Mouse (Mus musculus) forebrain, embryonic 15.5 days (tissue): Measurements from ENCODE around the gene Dnajc1. TPM values are rescaled to one million over a fixed set of nuclear protein-coding genes. Genes with fewer than 3 reads are reported as not detected.

Source experiments
- ATAC-seq: fragments of 200-750 bp; cut with Nextera tagmentation; replicated peaks from 2 replicates; pipeline ENCODE4 v1.8.0; 2017; ENCODE audit warnings: mild to moderate bottlenecking, moderate TSS enrichment, moderate library complexity
- H3K27ac ChIP-seq: fragments of 300-500 bp; sonication (generic); replicated peaks from 2 replicates; pipeline ENCODE4 v1.5.1; 2015; ENCODE audit warnings: mild to moderate bottlenecking, inconsistent platforms
- H3K27me3 ChIP-seq: fragments of 300-500 bp; sonication (generic); 2 replicates; pipeline ENCODE4 v1.6.1; 2015; ENCODE audit warnings: inconsistent platforms
- H3K36me3 ChIP-seq: fragments of 300-500 bp; sonication (generic); 2 replicates; pipeline ENCODE4 v1.6.1; 2015; ENCODE audit warnings: mild to moderate bottlenecking, inconsistent platforms
- H3K4me1 ChIP-seq: fragments of 300-500 bp; sonication (generic); 2 replicates; pipeline ENCODE4 v1.6.1; 2015; ENCODE audit warnings: inconsistent platforms
- H3K4me2 ChIP-seq: fragments of 300-500 bp; sonication (generic); replicated peaks from 2 replicates; pipeline ENCODE4 v1.6.1; 2015; ENCODE audit warnings: mild to moderate bottlenecking, inconsistent platforms
- H3K4me3 ChIP-seq: fragments of 300-500 bp; sonication (generic); 2 replicates; pipeline ENCODE4 v1.5.1; 2015; ENCODE audit warnings: mild to moderate bottlenecking, inconsistent platforms
- H3K9ac ChIP-seq: fragments of 300-500 bp; sonication (generic); replicated peaks from 2 replicates; pipeline ENCODE4 v1.6.1; 2015; ENCODE audit warnings: mild to moderate bottlenecking, inconsistent platforms
- H3K9me3 ChIP-seq: fragments of 300-500 bp; sonication (generic); 2 replicates; pipeline ENCODE4 v1.6.1; 2016; ENCODE audit warnings: inconsistent platforms
- WGBS: fragments of 180-500 bp; shearing (Covaris S2); methylation state at CpG from one replicate; pipeline ENCODE4 v1.1.7; 2015; ENCODE audit warnings: mixed read lengths; 5-methylcytosine and 5-hydroxymethylcytosine counted together
- polyA plus RNA-seq: library from polyadenylated mRNA; unstranded; fragments of >200 nt; fragmentation: Nextera tagmentation; extraction: Ambion mirVana; gene quantifications from 2 replicates; pipeline ENCODE4 v1.2.1, GENCODE M21; 2015

Dnajc1 gene
- polyA plus RNA-seq, 1 experiment from 2014 or later: 28.2 TPM

- WGBS: 97% methylated on average over 5 of the region's 5 CpGs
- Histone ChIP-seq H3K9me3 (no peaks in the 10 kb centered on the region), H3K27me3 (no peaks in the 10 kb centered on the region), H3K9ac (no peak overlapping the region), H3K4me2 (no peak overlapping the region), H3K27ac (no peak overlapping the region), H3K4me1 (no peaks in the 10 kb centered on the region), H3K36me3 (peaks cover 25% of the 10 kb centered on the region), H3K4me3 (no peak overlapping the region)
- no peak for ATAC-seq
Observed at GRCm38 (mm10) chr2:18180323-18180722, 212.3 kb downstream of the Dnajc1 start.

DNA sequence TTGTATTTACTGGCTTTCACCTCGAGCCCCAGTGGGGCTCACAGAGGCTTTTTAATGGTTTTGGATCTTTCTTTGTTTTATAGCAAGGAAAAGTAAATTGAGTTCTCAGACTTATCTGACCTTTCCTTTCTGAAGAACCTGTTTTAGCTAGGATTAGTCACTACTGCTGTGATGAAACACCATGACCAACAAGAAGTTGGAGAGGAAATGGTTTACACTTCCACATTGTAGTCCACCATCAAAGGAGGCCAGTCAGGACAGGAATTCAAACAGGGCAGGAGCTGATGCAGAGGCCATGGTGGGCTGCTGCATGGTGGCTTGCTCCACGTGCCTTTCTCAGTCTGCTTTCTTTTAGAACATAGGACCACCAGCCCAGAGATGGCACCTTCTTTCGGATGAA lies 216.4 kb downstream of the Dnajc1 start:
- no peak overlapping the region for H3K27ac ChIP-seq
- no peaks in the 10 kb centered on the region for H3K4me1 ChIP-seq
- peaks cover 30% of the 10 kb centered on the region for H3K36me3 ChIP-seq
- no peak overlapping the region for H3K4me2 ChIP-seq
- no peak overlapping the region for H3K4me3 ChIP-seq
- H3K9me3 ChIP-seq: no peaks in the 10 kb centered on the region
- 92% methylated on average over 3 of the region's 3 CpGs for WGBS
- no peak for ATAC-seq
- no peak overlapping the region for H3K9ac ChIP-seq
- no peaks in the 10 kb centered on the region for H3K27me3 ChIP-seq

DNA sequence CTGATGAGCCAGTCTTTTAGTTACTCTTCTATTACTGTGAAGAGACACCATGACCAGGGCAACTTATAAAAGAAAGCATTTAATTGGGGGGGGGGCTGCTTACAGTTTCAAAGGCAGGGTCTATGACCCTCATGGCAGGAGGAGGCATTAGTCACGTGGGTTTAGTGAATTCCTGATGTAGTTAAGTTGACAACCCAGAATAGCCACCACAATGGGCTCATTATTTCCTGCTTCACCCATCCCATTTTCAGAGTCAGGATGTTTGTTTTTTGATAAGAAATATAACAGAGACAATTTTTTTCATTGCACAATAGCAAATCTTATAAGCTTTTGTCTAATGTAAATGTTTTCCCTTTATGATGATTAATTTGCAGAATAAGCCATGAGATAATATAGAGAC lies 217.4 kb downstream of the Dnajc1 start:
- no peak overlapping the region for H3K4me2 ChIP-seq
- no peak for ATAC-seq
- WGBS: 30% methylated on average over 1 of the region's 1 CpGs

DNA sequence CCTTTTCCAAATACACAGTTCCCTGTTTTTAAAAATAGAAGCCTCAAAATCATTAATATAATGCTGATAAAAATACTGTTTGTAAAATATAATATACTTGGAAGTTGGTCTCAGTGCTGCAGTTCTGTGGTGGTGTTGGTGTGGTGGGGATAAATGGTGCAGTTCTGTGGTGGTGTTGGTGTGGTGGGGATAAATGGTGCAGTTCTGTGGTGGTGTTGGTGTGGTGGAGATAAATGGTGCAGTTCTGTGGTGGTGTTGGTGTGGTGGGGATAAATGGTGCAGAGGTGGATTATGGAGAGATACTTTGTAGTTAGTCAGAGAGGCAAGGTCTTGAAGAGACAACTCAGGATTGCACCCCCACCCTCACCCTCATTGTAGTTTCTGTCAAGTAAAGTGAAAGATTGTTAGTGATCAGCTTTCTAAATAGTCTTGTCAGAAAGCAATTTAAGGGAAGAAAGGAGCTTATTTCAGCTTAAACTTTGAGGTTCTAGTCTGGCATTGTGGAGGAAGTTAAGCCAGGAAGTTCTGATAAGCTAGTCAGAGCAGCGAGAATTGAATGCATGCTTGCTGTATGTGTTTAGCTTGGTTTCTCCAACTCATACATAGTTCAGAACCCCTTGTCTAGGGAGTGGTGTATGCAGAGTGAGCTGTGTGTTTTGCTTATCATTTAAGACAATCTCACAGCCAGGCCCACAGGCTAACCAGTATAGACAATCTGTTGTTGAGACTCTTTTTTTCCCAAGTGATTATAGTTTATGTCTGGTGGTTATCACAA lies 223.3 kb downstream of the Dnajc1 start:
- no peaks in the 10 kb centered on the region for H3K27me3 ChIP-seq
- H3K9ac ChIP-seq: no peak overlapping the region
- 0 out of 2 replicates have a peak, but pooled peaks cover 3% of the 10 kb centered on the region for H3K4me1 ChIP-seq
- 78% methylated on average over 1 of the region's 1 CpGs for WGBS
- H3K4me3 ChIP-seq: no peak overlapping the region
- H3K27ac ChIP-seq: no peak overlapping the region
- no peak overlapping the region for H3K4me2 ChIP-seq
- H3K9me3 ChIP-seq: no peaks in the 10 kb centered on the region
- H3K36me3 ChIP-seq: peaks cover 5% of the 10 kb centered on the region; the same call in 1 of the 2 replicates
- ATAC-seq: no peak

More for the DNA sequence above, 217.4 kb downstream of the Dnajc1 start:
- no peaks in the 10 kb centered on the region for H3K27me3 ChIP-seq
- H3K4me1 ChIP-seq: no peaks in the 10 kb centered on the region
- peaks cover 27% of the 10 kb centered on the region for H3K36me3 ChIP-seq
- no peak overlapping the region for H3K27ac ChIP-seq
- no peak overlapping the region for H3K9ac ChIP-seq
- no peaks in the 10 kb centered on the region for H3K9me3 ChIP-seq
- H3K4me3 ChIP-seq: no peak overlapping the region

DNA sequence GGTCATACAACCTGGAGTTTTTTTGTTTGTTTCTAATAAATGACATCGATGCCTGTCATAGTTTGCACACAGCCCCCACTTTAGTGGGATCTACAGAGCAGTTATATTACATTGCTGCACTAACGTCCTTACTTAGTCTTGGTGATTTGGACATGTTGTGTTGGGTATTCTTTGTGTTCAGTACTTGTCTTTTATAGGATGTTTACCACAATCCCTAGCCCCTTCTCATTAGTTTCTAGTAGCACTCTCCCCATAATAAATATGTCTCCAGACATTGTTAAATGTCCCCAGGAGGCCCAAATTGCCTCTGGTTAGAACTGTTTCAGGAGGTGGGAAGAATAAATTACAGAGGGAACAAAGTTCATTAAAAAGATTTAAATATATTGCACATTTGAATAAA lies 227.1 kb downstream of the Dnajc1 start:
- Histone ChIP-seq H3K9me3 (no peaks in the 10 kb centered on the region), H3K27ac (no peak overlapping the region), H3K27me3 (no peaks in the 10 kb centered on the region), H3K9ac (no peak overlapping the region), H3K4me2 (no peak overlapping the region), H3K4me1 (peaks cover 9% of the 10 kb centered on the region), H3K36me3 (0 out of 2 replicates have a peak, but pooled peaks cover 7% of the 10 kb centered on the region), H3K4me3 (no peak overlapping the region)
- ATAC-seq: no peak
- WGBS: 59% methylated on average over 2 of the region's 2 CpGs

DNA sequence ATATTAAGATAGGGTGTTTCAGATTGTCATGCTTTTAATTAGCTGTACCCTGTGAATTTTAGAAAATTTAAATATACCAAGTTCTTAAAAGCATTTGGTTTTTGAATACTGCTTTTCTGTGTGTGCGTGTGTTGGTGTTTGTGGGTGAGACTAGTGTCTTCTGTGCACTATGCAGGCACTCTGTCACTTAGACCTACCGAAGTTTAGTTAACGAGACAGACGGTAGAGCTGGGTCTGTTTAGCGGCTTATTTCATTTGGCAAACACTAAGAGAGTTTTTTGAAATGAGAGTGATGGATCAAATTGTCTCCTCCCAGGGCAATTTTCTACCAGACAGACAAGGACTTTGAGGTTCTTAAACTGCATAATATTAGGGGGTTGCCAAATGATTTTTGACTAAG lies 231.6 kb downstream of the Dnajc1 start:
- H3K9me3 ChIP-seq: no peaks in the 10 kb centered on the region
- WGBS: 44% methylated on average over 5 of the region's 5 CpGs
- peaks cover 9% of the 10 kb centered on the region for H3K4me1 ChIP-seq
- H3K4me2 ChIP-seq: no peak overlapping the region
- ATAC-seq: 0 out of 2 replicates have a peak, but pooled peaks have one; percentile 53
- H3K27me3 ChIP-seq: no peaks in the 10 kb centered on the region
- no peak overlapping the region for H3K4me3 ChIP-seq
- no peak overlapping the region for H3K27ac ChIP-seq
- H3K36me3 ChIP-seq: peaks cover 11% of the 10 kb centered on the region
- H3K9ac ChIP-seq: no peak overlapping the region

- H3K4me3 ChIP-seq: no peak overlapping the region
- no peaks in the 10 kb centered on the region for H3K27me3 ChIP-seq
- no peak overlapping the region for H3K27ac ChIP-seq
- peaks cover 16% of the 10 kb centered on the region for H3K36me3 ChIP-seq
- H3K9me3 ChIP-seq: no peaks in the 10 kb centered on the region
- H3K9ac ChIP-seq: no peak overlapping the region
- no peak for ATAC-seq
- peaks cover 6% of the 10 kb centered on the region for H3K4me1 ChIP-seq
- H3K4me2 ChIP-seq: no peak overlapping the region
- 90% methylated on average over 3 of the region's 3 CpGs for WGBS
Observed at GRCm38 (mm10) chr2:18159426-18159825, 233.2 kb downstream of the Dnajc1 start.

DNA sequence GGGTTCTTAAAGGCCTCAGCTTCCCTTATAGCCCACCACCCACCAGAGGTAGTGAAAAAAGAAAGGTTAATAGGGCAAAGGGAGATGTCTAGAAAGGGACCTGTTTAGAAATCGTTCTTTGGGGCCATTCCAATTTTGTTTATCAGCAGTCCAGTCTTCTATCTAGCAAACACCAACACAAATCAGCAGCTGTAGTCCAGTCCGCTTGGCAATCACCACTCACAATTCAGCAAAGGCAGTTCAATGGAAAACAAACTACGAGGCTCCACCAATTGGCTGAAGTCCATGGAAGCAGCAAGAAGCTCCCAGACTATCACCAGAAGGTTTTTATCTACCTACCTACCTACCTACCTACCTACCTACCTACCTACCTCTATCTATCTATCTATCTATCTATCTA lies 236.5 kb downstream of the Dnajc1 start:
- Histone ChIP-seq H3K36me3 (peaks cover 17% of the 10 kb centered on the region), H3K9me3 (no peaks in the 10 kb centered on the region), H3K27me3 (no peaks in the 10 kb centered on the region), H3K4me2 (no peak overlapping the region), H3K4me3 (no peak overlapping the region), H3K4me1 (peaks cover 3% of the 10 kb centered on the region), H3K9ac (no peak overlapping the region), H3K27ac (no peak overlapping the region)
- no peak for ATAC-seq
- 97% methylated on average over 3 of the region's 3 CpGs for WGBS
